Mouse (Mus musculus) Patski (cell line): ENCODE results near the gene Ano10. TPM values are rescaled to one million over a fixed set of nuclear protein-coding genes. Genes with fewer than 3 reads are reported as not detected.
A peak's percentile ranks its signal among the peaks of the same experiment; 100 is the strongest.
"Not testable (repeated sequence)": the region's sequence is repeated elsewhere in the genome, so short reads cannot be mapped to it uniquely, and the experiment has no call there.

Experiments used
- ATAC-seq: fragments of 100-300 bp; one replicate; pipeline ENCODE4 v1.8.0; 2021
- CTCF ChIA-PET: fragments of 350-600 bp; sonication (Branson Sonifier 250); formaldehyde crosslinking; loops from one replicate; lab custom pipeline; 2022; ENCODE audit warnings: inconsistent platforms; lab: Charles Lee
- POLR2A ChIA-PET: fragments of 350-600 bp; sonication (Branson Sonifier 250); formaldehyde crosslinking; loops from one replicate; lab custom pipeline; 2022; ENCODE audit warnings: antibody characterized with exemption, inconsistent platforms; lab: Charles Lee
- DNase-seq: peaks from one replicate; pipeline ENCODE4 v3.0.0-alpha.2; 2011; ENCODE audit warnings: low read depth, low spot score
- H3K27me3 ChIP-seq: fragments of 371-371 bp; one replicate; pipeline ENCODE4 v1.5.1; 2021
- CTCF ChIP-seq: fragments of 100-300 bp; IDR thresholded peaks from one replicate; pipeline ENCODE4 v1.5.1; 2021
- in situ Hi-C: fragments of 300-500 bp; cut with MboI; formaldehyde crosslinking; loops from 3 replicates; pipeline ENCODE4 v1.11.1; 2018; ENCODE audit warnings: low pct_unique_long_range_greater_than_20kb, mixed read lengths
- polyA plus RNA-seq: library from polyadenylated mRNA; unstranded; gene quantifications from one replicate; pipeline ENCODE4 v1.2.3, GENCODE M21; 2021

Gene Ano10
- polyA plus RNA-seq, 1 experiment from 2014 or later, result 62.6 TPM

DNA sequence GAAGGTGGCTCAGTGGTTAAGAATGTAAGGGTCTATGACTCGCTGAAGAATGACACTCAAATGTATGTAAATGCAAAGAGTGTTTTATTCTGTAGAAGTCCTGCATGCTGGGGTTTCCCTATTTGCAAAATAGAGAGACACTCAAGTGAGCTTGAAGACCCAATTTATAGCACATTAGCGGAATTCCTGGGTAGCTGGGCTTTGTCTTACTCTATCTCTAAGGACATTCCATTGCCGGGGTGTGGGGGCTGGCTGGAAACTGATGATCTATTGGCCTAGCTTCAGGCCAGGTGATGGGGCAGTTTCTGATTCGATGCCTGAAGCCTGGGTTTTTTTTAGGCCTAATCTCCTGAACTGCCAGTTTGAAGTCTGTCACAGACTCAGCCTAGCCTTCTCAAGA is 20.7 kb upstream of the Ano10 start:
- H3K27me3 ChIP-seq, result no peaks in the 10 kb centered on the region
- DNase-seq, result no peak
- POLR2A ChIA-PET, result no interaction called here
- CTCF ChIA-PET, result no interaction called here
- TF ChIP-seq CTCF, result no peak
- ATAC-seq, result no peak
- in situ Hi-C loops, result loop anchor here (10.0 kb wide), 1 partner anchor 70 kb away; no protein-coding TSS in a partner anchor

DNA sequence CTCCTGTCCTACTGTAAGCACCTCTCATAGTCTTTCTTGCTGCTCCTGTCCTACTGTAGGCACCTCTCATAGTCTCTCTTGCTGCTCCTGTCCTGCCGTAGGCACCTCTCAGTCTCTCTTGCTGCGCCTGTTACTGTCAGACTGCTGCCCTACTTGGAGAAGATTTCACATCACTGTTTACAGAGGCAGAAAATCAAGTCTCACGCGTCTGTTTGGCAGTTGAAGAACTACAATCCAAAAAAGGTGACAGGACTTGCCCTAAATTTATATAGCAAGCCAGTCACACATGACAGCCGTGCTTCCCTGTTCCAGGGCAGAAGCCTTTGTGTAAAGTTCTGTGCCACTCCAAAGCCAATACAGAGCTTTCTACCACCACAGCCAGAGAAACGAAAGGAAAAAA is 20.2 kb upstream of the Ano10 start:
- ChIA-PET POLR2A (no interaction called here), CTCF (no interaction called here)
- no peak for ATAC-seq
- in situ Hi-C loops, result loop anchor here (10.0 kb wide), 1 partner anchor 70 kb away; no protein-coding TSS in a partner anchor
- H3K27me3 ChIP-seq, result no peaks in the 10 kb centered on the region
- DNase-seq, result no peak
- no peak for TF ChIP-seq CTCF

DNA sequence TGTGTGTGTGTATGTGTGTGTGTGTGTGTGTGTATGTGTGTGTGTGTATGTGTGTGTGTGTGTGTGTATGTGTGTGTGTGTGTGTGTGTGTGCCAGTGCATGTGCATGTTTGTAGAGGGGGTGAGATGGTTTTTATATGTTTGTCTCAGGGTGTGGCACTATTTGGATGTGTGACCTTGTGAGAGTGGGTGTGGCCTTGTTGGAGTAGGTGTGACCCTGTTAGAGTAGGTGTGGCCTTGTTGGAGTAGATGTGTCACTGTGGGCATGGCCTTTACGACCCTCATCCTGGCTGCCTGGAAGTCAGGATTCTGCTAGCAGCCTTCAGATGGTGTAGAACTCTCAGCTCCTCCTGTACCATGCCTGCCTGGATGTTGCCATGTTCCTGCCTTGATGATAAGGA is 18.9 kb upstream of the Ano10 start:
- ATAC-seq, POLR2A ChIA-PET, DNase-seq, H3K27me3 ChIP-seq, CTCF ChIA-PET: not testable (repeated sequence)
- in situ Hi-C loops, result loop anchor here (10.0 kb wide), 1 partner anchor 68 kb away; no protein-coding TSS in a partner anchor

DNA sequence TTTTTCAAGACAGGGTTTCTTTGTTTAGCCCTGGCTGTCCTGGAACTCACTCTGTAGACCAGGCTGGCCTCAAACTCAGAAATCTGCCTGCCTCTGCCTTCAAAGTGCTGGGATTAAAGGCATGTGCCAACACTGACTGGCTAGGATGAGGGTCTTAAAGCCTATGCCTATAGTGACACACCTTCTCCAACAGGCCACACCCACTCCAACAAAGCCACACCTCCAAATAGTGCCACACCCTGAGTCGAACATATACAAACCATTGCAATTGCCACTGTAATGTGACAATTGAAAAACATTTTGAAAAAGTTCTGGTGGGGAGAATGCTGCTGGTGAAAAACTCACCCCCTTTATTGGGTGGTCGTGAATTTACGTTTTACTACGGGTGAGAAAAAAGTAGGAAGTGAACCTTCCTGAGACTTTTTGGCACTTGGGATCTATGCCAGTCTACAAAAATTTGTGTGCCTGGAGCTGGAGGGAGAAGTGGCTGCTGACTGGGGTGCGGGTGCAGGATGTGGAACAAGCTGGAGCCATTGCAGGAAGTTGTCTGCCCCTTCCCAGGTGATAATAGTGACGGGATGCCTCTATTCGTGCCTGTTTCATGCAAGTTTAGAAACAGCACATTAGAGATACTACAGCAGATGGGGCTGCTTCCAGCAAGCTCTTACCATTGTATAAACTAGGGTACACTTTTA is 18.2 kb upstream of the Ano10 start:
- TF ChIP-seq CTCF, result no peak
- in situ Hi-C loops, result loop anchor here (10.0 kb wide), 1 partner anchor 68 kb away; no protein-coding TSS in a partner anchor
- DNase-seq (no peak), ATAC-seq (no peak)
- CTCF ChIA-PET, result no interaction called here
- peaks cover 3% of the 10 kb centered on the region for H3K27me3 ChIP-seq
- POLR2A ChIA-PET, result no interaction called here

DNA sequence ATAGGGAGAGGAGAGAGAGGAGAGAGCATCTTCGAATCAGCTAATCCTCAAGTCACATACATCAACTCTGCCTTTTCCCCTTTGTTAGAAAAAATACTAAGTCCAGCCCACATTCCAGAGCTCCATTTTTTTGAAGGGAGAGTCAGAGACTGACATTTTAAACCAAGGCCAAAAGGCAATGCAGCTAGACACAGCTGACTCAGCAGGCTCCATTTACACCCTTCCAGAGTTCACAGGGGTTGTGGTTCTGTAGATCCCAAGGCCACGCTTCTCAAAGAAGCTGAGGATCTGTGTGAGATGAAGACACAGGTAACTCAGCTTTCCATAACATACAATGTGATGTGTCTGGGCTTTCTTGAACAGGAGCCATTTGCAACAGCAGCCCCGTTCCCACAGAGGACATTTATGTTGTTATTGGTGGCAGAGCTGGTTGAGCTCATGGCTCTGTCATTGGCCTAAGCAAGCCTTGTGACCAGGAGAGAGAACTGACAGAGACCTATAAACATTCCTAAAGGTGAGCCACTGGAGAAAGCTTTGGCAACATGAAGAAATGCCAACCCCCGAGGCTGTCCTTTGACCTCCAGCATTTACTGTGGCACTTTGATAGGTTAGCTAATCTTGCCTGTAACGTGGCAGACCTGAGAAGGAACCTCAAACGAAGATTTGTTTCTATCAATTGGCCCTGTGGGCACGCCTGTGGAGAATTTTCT is 17.0 kb upstream of the Ano10 start:
- POLR2A ChIA-PET, result interaction anchor here (0.9 to 1.6 kb wide), 3 partner anchors 60 to 141 kb away, joined by 3 to 6 read pairs (median 3); no protein-coding TSS in a partner anchor
- DNase-seq (no peak), ATAC-seq (peak; percentile 37)
- in situ Hi-C loops, result loop anchor here (10.0 kb wide), 1 partner anchor 66 kb away; no protein-coding TSS in a partner anchor
- peaks cover 3% of the 10 kb centered on the region for H3K27me3 ChIP-seq
- no peak for TF ChIP-seq CTCF
- CTCF ChIA-PET, result interaction anchor here (0.7 to 2.5 kb wide), 14 partner anchors 15 to 107 kb away, joined by 3 to 22 read pairs (median 5); no protein-coding TSS in a partner anchor

DNA sequence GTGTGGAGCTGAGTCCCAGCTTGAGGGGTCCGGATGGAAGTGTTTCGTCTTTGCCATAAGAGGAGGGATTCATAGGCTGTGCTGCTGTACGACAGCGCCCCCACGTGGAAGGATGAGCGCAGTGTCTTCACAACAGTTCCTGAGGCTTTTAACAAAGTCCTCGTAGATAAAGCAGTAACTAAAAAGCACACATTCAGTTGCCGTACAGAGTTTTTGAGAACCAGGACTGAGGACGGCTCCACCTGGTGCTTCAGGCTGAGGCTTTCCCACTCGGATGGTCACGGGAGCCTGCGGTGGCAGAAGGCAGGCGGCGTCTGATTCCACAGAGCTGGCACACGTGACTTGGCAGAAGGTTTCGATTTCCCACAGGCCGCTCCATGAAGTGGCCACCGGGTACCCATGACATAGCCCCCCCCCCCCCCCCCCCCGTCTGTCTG is 16.4 kb upstream of the Ano10 start:
- POLR2A ChIA-PET, result interaction anchor here (0.9 to 1.6 kb wide), 2 partner anchors 59 to 141 kb away, joined by 3 to 6 read pairs; no protein-coding TSS in a partner anchor

DNA sequence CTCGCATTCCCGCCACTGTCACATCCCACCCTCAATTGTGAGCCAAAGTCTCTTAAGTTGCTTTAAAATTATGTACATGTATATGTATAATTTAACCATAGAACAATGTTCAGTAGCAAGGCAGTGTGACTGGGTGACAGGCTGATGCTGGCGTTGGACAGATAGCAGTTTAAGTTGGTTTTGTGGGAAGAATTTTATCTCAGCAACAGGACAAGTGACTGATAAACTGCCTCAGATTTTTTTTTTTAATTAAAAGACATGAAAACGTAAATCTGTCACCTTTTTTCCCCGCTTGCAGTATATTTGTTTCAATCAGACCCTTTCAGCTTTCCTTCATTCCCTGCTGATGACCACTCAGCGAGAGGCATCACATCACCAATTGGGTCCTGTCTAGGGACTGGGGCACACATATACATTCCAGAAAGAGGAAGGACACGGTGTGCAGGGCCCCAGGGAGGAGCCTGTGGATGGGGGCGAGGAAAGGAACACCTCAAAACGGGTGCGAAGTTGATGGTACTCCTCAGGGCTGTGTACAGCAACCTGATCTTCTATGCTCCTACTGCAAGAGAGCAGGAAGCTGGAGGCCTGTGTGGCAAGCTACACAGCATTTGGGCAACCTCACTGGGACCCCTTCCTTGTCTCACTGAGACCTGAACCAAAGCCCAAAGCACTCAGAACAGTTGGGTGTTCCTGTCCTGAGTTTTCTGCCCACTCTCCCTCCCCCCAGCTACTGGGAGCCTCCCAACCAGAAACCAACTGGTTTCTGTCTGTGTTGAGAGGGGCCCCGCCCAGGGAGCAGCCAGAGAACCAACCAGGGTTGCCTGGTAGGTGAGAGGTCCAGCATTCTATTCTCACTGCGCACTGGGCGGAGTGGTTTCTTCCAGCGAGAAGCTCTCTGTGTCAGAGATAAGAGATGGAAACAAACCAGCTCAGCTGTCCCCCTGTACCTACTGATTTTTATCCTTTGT is 15.1 kb upstream of the Ano10 start:
- peaks cover 3% of the 10 kb centered on the region for H3K27me3 ChIP-seq
- ChIA-PET POLR2A (interaction anchor here (0.6 to 1.6 kb wide), 2 partner anchors 58 to 68 kb away, joined by 4 to 6 read pairs; no protein-coding TSS in a partner anchor), CTCF (interaction anchor here (1.2 to 2.5 kb wide), 8 partner anchors 34 to 133 kb away, joined by 3 to 22 read pairs (median 6); no protein-coding TSS in a partner anchor)
- no peak for DNase-seq
- no peak for ATAC-seq
- TF ChIP-seq CTCF, result no peak
- in situ Hi-C loops, result loop anchor here (5.0 kb wide), 1 partner anchor 47 kb away; no protein-coding TSS in a partner anchor

More for the DNA sequence above, 16.4 kb upstream of the Ano10 start:
- ATAC-seq, result peak; percentile 79
- TF ChIP-seq CTCF, result peak; percentile 98
- CTCF ChIA-PET, result interaction anchor here (0.7 to 2.5 kb wide), 19 partner anchors 14 to 134 kb away, joined by 3 to 22 read pairs (median 5); no protein-coding TSS in a partner anchor
- DNase-seq, result peak; percentile 67
- H3K27me3 ChIP-seq, result peaks cover 3% of the 10 kb centered on the region
- in situ Hi-C loops, result loop anchor here (10.0 kb wide), 1 partner anchor 66 kb away; no protein-coding TSS in a partner anchor

DNA sequence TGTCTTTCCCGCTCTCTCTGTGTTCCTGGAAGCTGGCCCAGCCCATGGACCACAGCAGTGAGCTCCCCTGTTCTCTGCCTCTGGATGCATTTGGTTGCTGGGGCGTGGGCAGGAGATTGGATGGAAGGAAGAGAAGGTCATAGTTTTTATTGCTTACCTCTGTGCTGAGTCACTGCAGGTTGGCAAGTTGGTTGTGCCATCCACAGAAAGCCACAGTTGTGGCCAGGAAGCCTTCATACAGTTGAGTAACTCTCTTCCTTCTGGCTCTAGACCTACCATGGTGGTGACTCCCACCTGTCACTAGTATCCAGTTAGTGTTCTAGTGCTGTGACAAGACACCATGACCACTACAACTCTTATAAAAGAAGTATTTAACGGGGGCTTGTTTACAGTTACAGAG is 11.1 kb upstream of the Ano10 start:
- CTCF ChIA-PET, result no interaction called here

DNA sequence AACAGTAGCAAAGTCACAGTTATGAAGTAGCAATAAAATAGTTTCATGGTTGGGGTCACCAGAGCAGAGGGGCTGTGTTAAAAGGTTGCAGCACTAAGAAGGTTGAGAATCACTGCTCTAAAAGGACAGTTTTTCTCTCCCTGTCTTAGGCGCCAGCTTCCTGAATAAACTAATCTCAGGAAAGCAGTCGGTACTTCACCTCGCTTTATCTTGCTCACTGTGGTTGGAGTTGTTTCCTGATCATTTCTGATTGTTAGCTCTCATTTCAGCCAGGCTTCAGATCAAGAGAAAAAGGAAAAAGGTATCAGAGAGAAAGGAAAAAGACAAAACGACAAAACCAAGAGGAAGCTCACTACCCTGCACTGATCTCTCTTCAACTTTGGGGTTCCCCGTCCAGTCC is 1.9 kb upstream of the Ano10 start:
- no peak for TF ChIP-seq CTCF
- CTCF ChIA-PET, result interaction anchor here (0.7 kb wide), 1 partner anchor 14 kb away, joined by 3 read pairs; no protein-coding TSS in a partner anchor
- no peaks in the 10 kb centered on the region for H3K27me3 ChIP-seq
- ATAC-seq (no peak), DNase-seq (no peak)
- in situ Hi-C loops, result no loop called here
- POLR2A ChIA-PET, result no interaction called here

More for the DNA sequence above, 11.1 kb upstream of the Ano10 start:
- POLR2A ChIA-PET, result no interaction called here
- in situ Hi-C loops, result loop anchor here (5.0 kb wide), 1 partner anchor 43 kb away; no protein-coding TSS in a partner anchor
- DNase-seq, result no peak
- TF ChIP-seq CTCF, result no peak
- H3K27me3 ChIP-seq, result peaks cover 3% of the 10 kb centered on the region
- no peak for ATAC-seq
